Mouse (Mus musculus): Measurements from ENCODE around the gene Bcr. TPM values are rescaled to one million over a fixed set of nuclear protein-coding genes. Genes with fewer than 3 reads are reported as not detected.

Gene Bcr
- polyA plus RNA-seq, 1 experiment: 20.8 TPM

- TF ChIP-seq GATA1 (IDR thresholded peaks at IDR 0.05; ENCODE audit: borderline replicate concordance, low read length) (no peak), FLI1 (IDR thresholded peaks at IDR 0.05; ENCODE audit: low read length) (no peak)
- Histone ChIP-seq H3K36me3 (replicated peaks; ENCODE audit: low read length) (peaks cover 71% of the 10 kb centered on the region), H3K27me3 (replicated peaks) (no peaks in the 10 kb centered on the region), H3K4me3 (replicated peaks) (no peak overlapping the region), H3K9me3 (no peaks in the 10 kb centered on the region), H3K4me1 (peaks cover 81% of the 10 kb centered on the region)
Measured at GRCm38 (mm10) chr10:75088471-75088870, 28.1 kb downstream of the Bcr start.

DNA sequence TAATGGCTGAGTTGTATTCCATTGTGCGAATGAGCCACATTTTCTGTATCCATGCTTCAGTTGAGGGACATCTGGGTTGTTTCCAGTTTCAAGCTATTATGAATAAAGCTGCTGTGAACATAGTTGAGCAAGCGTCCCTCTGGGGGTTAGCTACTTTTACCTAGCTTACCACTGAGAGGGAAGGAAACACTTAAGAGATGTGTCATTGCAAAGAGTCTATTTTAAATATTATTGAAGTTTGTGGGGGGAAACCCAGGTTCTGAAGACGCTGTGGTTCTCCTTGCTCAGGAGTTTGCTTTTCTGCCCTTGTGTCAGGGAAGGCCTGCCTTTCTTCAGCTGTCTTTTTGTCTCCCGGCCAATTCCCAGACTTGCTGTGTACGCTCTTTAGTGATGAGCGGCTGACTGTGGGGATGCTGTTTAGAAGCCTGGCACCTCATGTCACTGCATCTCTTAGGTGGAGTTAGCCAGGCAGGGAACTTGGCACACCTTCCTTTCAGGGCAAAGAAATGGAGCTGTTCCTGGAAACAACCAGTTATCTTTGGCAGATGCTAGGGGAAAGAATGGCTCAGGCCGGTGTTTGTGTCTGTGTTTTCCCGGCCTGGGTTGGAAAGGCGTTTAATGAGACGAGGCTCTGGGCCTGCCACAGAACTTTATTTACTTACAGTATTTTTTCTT lies 31.2 kb downstream of the Bcr start:
- Histone ChIP-seq H3K9me3 (no peaks in the 10 kb centered on the region), H3K36me3 (replicated peaks; ENCODE audit: low read length) (peaks cover 55% of the 10 kb centered on the region), H3K4me1 (peaks cover 91% of the 10 kb centered on the region), H3K4me3 (replicated peaks) (no peak overlapping the region), H3K27me3 (replicated peaks) (no peaks in the 10 kb centered on the region)
- TF ChIP-seq GATA1 (IDR thresholded peaks at IDR 0.05; ENCODE audit: borderline replicate concordance, low read length) (no peak), FLI1 (IDR thresholded peaks at IDR 0.05; ENCODE audit: low read length) (no peak)

DNA sequence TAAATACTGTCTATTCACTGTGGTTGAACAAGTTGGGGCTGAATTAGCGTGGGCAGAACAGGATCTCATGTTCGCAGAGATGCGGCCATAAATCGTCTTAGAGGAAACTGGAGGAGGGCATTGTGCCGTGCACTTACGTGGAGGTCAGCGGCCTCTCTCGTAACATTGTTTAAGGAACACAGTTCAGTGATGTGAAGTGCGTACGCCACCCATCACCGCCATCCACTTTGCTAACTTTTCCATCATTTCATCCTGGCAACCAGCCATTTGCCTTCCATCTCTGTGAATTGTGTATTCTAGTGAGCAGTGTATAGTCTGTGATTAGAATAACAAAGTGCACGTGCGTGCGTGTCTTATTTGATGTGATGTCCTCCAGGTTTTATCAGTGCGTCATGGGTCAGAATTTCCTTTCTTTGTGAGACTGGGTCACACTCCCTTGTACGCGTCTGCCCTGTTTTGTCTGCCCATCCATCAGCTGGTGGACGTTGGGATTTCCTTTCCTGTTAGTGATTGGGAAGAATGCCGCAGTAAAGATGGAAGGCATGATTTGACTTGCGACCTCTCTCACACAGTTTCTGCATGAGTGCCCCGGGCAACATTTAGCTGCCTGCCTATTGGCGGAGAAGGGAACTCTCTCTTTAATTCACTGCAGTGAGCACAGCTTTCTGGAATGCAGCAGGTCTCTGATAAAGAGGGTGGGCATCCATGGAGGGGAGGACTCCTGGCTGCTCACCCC lies 33.0 kb downstream of the Bcr start:
- Histone ChIP-seq H3K4me3 (replicated peaks) (peak overlapping the region; percentile 74), H3K36me3 (replicated peaks; ENCODE audit: low read length) (peaks cover 48% of the 10 kb centered on the region), H3K27me3 (replicated peaks) (no peaks in the 10 kb centered on the region), H3K4me1 (peaks cover 99% of the 10 kb centered on the region), H3K9me3 (no peaks in the 10 kb centered on the region)
- TF ChIP-seq GATA1 (IDR thresholded peaks at IDR 0.05; ENCODE audit: borderline replicate concordance, low read length): no peak
- TF ChIP-seq FLI1 (IDR thresholded peaks at IDR 0.05; ENCODE audit: low read length): no peak

GRCm38 (mm10) chr10:75094338-75094737 lies 33.9 kb downstream of the Bcr start:
- Histone ChIP-seq H3K4me3 (replicated peaks) (no peak overlapping the region), H3K36me3 (replicated peaks; ENCODE audit: low read length) (peaks cover 50% of the 10 kb centered on the region), H3K27me3 (replicated peaks) (no peaks in the 10 kb centered on the region), H3K4me1 (peaks cover 99% of the 10 kb centered on the region), H3K9me3 (no peaks in the 10 kb centered on the region)
- TF ChIP-seq GATA1 (IDR thresholded peaks at IDR 0.05; ENCODE audit: borderline replicate concordance, low read length) (no peak), FLI1 (IDR thresholded peaks at IDR 0.05; ENCODE audit: low read length) (no peak)

- peaks cover 100% of the 10 kb centered on the region for H3K4me1 ChIP-seq
Measured at GRCm38 (mm10) chr10:75095216-75095615, 34.8 kb downstream of the Bcr start.

DNA sequence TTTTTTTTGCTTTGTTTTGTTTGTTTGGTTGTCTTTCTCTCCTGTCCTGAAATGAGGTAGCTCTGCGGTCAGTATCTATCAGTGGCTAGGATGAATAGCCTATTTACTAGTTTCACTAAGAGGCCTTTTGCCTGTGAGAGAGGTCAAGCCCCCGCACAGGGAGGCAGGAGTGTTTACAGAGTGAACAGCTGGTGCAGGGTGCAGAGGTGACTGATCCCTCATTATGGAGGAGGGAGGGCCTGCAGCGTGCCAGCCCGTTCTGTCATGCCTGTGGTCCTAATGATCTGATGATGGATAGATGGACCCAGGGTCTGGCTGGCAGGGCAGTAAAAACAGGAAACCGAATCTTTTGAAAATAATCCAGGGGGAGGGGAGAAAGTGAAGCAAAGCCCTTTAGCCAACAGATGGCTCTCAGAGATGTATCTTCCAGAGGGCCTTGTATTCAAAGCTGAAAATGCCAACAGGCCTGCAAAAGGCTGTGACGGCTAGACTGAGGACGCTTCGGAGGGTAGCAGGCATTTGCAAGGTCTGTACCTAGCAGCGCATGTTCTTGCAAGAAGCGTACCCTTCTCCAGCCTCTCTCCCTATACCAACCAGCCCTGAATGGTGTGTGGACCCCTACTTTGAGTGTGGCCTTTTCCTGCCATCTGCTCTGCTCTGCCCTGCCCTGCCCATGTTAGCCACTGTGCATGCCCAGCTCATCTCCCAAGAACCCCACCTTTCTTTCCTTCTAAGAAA lies 38.2 kb downstream of the Bcr start:
- H3K4me1 ChIP-seq: peaks cover 100% of the 10 kb centered on the region
- peak overlapping the region; percentile 50 for H3K4me3 ChIP-seq (replicated peaks)
- H3K9me3 ChIP-seq: no peaks in the 10 kb centered on the region
- H3K36me3 ChIP-seq (replicated peaks; ENCODE audit: low read length): peaks cover 54% of the 10 kb centered on the region
- no peaks in the 10 kb centered on the region for H3K27me3 ChIP-seq (replicated peaks)
- TF ChIP-seq FLI1 (IDR thresholded peaks at IDR 0.05; ENCODE audit: low read length) (no peak), GATA1 (IDR thresholded peaks at IDR 0.05; ENCODE audit: borderline replicate concordance, low read length) (no peak)

More at GRCm38 (mm10) chr10:75095216-75095615, 34.8 kb downstream of the Bcr start:
- Histone ChIP-seq H3K4me3 (replicated peaks) (no peak overlapping the region), H3K27me3 (replicated peaks) (no peaks in the 10 kb centered on the region), H3K9me3 (no peaks in the 10 kb centered on the region), H3K36me3 (replicated peaks; ENCODE audit: low read length) (peaks cover 52% of the 10 kb centered on the region)
- TF ChIP-seq GATA1 (IDR thresholded peaks at IDR 0.05; ENCODE audit: borderline replicate concordance, low read length) (no peak), FLI1 (IDR thresholded peaks at IDR 0.05; ENCODE audit: low read length) (no peak)

- Histone ChIP-seq H3K4me3 (replicated peaks) (no peak overlapping the region), H3K27me3 (replicated peaks) (no peaks in the 10 kb centered on the region), H3K36me3 (replicated peaks; ENCODE audit: low read length) (peaks cover 48% of the 10 kb centered on the region), H3K9me3 (no peaks in the 10 kb centered on the region), H3K4me1 (peaks cover 100% of the 10 kb centered on the region)
- TF ChIP-seq GATA1 (IDR thresholded peaks at IDR 0.05; ENCODE audit: borderline replicate concordance, low read length) (no peak), FLI1 (IDR thresholded peaks at IDR 0.05; ENCODE audit: low read length) (no peak)
Measured at GRCm38 (mm10) chr10:75100298-75100697, 39.9 kb downstream of the Bcr start.

DNA sequence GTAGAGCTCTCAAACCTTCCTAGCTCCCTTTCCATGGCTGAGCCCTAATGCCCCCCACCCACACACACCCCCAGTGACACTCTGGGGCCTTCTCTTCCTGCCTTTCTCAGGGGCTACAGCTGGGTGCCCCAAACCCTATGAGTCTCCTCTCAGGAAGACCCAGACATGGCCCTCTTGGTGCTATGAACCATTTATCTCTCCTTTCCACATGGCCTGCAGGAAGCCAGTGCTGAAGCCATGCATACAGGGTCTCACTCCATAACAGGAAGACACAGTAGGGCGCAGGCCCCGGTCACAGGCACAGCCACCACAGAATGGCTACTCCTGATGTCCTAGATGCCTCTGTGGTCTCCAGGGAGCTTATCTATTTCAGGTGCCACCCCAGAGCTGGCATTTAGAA lies 43.1 kb downstream of the Bcr start:
- peaks cover 100% of the 10 kb centered on the region for H3K4me1 ChIP-seq
- TF ChIP-seq GATA1 (IDR thresholded peaks at IDR 0.05; ENCODE audit: borderline replicate concordance, low read length) (peak; percentile 76; the same call in 1 of the 3 replicates), FLI1 (IDR thresholded peaks at IDR 0.05; ENCODE audit: low read length) (no peak)
- no peaks in the 10 kb centered on the region for H3K27me3 ChIP-seq (replicated peaks)
- peaks cover 37% of the 10 kb centered on the region for H3K36me3 ChIP-seq (replicated peaks; ENCODE audit: low read length)
- peak overlapping the region; percentile 86 for H3K4me3 ChIP-seq (replicated peaks)
- no peaks in the 10 kb centered on the region for H3K9me3 ChIP-seq

GRCm38 (mm10) chr10:75104191-75105098 lies 44.1 kb downstream of the Bcr start:
- no peaks in the 10 kb centered on the region for H3K9me3 ChIP-seq
- H3K27me3 ChIP-seq (replicated peaks): no peaks in the 10 kb centered on the region
- no peak for TF ChIP-seq FLI1 (IDR thresholded peaks at IDR 0.05; ENCODE audit: low read length)
- TF ChIP-seq GATA1 (IDR thresholded peaks at IDR 0.05; ENCODE audit: borderline replicate concordance, low read length): no peak
- peaks cover 31% of the 10 kb centered on the region for H3K36me3 ChIP-seq (replicated peaks; ENCODE audit: low read length)
- H3K4me1 ChIP-seq: peaks cover 100% of the 10 kb centered on the region
- H3K4me3 ChIP-seq (replicated peaks): peak overlapping the region; percentile 83
